Mouse (Mus musculus): ENCODE data around the gene Olfr1094.

Olfr1094 gene

DNA sequence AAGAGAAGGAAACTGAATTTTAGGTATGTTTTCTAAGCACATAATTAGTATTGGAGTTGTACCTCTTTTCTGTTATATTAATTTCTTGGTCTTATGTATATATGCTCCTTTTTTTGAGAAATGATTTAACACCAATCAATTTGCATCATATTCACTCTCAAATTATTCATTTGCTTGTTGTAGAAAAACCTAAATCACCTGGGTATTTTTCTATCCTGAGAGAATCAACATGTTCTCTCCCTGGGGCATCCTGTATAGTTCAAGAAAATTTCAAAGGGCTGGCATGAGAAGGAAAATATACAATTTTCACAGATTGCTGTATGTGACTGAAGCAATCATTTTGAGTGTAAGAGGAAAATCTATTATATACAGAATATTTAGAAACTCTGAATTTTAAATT is at the start of gene Olfr1094:
Olfr1094 (plus strand) TSS at position 301 of the 400 bp plus-strand sequence.
- no peak for DNase-seq (ENCODE audit: low read depth, low spot score)

DNA sequence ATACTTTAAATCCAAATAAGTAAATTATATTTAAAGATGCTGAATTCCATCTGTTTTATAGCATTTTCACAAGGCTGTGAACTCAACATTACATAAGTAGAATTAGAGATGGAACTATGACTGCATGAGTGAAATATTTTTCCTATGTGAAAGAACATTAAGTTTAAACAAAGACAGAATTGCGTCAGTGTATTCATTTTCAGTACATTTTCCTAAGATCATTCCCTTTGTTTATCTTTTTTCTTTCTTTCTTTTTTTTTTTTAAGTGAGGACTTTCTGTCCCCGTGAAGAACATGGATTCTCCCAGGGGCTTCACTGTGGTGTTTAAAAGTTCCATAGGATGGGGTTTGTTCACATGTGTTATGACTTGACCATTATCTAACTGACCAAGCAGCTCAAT is 42.3 kb upstream of the Olfr1094 start, which contains the start of gene Olfr1093:
Olfr1093 (plus strand) TSS at position 301 of the 400 bp plus-strand sequence.
- no peak for DNase-seq (ENCODE audit: low read depth, low spot score)

DNA sequence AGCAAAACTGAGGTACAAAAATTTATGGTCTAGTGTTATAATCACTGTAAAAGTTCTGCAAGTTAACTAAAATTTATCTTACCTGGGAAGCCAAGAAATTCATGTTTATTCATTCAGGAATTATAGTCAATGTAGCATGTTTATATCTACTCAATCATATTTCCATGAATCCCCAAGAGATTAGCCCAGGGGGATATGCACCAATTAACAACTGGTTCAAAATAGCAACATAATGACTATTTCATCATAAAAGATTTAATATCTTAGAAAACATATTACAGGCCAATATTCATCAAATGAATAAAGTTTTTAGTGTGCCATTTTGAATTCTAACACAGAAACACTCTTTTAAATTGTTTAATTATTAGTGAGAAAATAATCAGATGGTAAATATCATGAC is 14.5 kb upstream of the Olfr1094 start, which contains the start of gene Olfr141:
Olfr141 (minus strand) TSS at position 101 of the 400 bp plus-strand sequence.
- no peak for DNase-seq (ENCODE audit: low read depth, low spot score)

DNA sequence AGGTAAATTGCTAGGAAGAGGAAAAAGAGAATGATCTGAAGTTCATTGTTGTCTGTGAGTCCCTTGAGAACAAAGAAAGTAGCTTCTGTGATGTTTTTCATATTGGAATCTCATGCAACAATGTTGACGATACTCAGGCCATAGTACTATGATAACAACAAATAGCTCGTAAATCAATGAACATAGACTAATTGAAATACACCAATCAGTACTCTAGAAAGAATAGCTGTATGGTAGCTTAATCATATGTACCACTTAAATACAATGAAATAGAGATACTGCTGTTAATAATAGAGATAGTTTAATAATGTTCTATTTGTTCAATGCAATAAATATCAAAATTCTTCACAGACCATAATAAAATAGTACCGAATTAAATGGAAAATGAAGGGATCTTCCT is 27.1 kb downstream of the Olfr1094 start, which contains the start of gene Olfr1095:
Olfr1095 (minus strand) TSS at position 101 of the 400 bp plus-strand sequence.
- no peak for DNase-seq (ENCODE audit: low read depth, low spot score)

DNA sequence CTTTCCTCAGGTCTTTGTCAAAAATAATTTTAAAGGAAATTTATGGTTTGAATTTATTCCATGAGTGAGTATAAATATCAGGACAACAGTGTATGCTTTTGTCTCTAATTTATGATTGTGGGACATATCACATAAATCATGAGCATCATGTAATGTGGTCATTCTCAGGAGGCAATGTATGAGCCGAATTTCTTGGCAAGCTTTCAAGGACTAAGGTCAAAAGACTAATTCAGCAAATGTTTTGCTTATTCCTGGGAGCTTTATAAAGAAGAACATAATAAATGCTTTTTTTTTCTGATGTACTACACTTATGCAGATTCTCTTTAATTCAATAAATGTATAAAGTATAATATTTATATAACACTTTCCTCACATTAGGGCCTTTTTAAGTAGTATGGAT is 50.2 kb downstream of the Olfr1094 start, which contains the start of gene Gm13723:
Gm13723 (minus strand) TSS at position 101 of the 400 bp plus-strand sequence.
- DNase-seq (ENCODE audit: low read depth, low spot score), result no peak
